Mouse (Mus musculus) small intestine, adult 2 months (tissue): Measurements from ENCODE around the gene 6030408B16Rik. TPM values are rescaled to one million over a fixed set of nuclear protein-coding genes. Genes with fewer than 3 reads are reported as not detected.

Source experiments
- H3K27ac ChIP-seq: fragments of 200-500 bp; 2 replicates; pipeline ENCODE4 v1.5.1; 2012; ENCODE audit warnings: low read depth, low read length, control low read depth, inconsistent platforms; ENCODE audit not compliant: insufficient read depth
- H3K27me3 ChIP-seq: fragments of 200-500 bp; 2 replicates; pipeline ENCODE4 v1.6.1; 2012; ENCODE audit warnings: mild to moderate bottlenecking, moderate library complexity, low read length, inconsistent platforms; ENCODE audit not compliant: control insufficient read depth, insufficient read depth
- H3K36me3 ChIP-seq: fragments of 200-500 bp; 2 replicates; pipeline ENCODE4 v1.6.1; 2012; ENCODE audit warnings: mild to moderate bottlenecking, low read length, control low read depth, inconsistent platforms; ENCODE audit not compliant: control insufficient read depth, insufficient read depth
- H3K4me1 ChIP-seq: fragments of 200-500 bp; 2 replicates; pipeline ENCODE4 v1.6.1; 2012; ENCODE audit warnings: low read length, inconsistent platforms, mixed read lengths; ENCODE audit not compliant: control insufficient read depth, insufficient read depth, insufficient read length
- H3K4me3 ChIP-seq: fragments of 200-500 bp; 2 replicates; pipeline ENCODE4 v1.5.1; 2012; ENCODE audit warnings: low read depth, mild to moderate bottlenecking, control low read depth, inconsistent platforms, low read length, moderate library complexity
- CTCF ChIP-seq: fragments of 200-500 bp; IDR thresholded peaks from 2 replicates; pipeline ENCODE4 v1.5.1; 2012; ENCODE audit warnings: low read depth, mild to moderate bottlenecking, control low read depth, inconsistent platforms, low read length, moderate library complexity, mixed read lengths; ENCODE audit not compliant: insufficient replicate concordance, insufficient read length; ENCODE audit errors: extremely low read depth
- POLR2A ChIP-seq: fragments of 200-500 bp; IDR thresholded peaks from 2 replicates; pipeline ENCODE4 v1.6.1; 2012; ENCODE audit warnings: low read depth, mild to moderate bottlenecking, control low read depth, inconsistent platforms, low read length, moderate library complexity
- WGBS: fragments of 180-500 bp; shearing (Covaris S2); methylation state at CpG from one replicate; pipeline ENCODE4 v1.1.7; 2018; 5-methylcytosine and 5-hydroxymethylcytosine counted together
- polyA plus RNA-seq: library from polyadenylated mRNA; depleted of rRNA; stranded (reverse); fragments of >200 nt; gene quantifications from 2 replicates; pipeline ENCODE4 v1.2.3, GENCODE M21; 2012

The 6030408B16Rik gene
- polyA plus RNA-seq, 1 experiment = 0.14 TPM

- 67% methylated on average over 13 of the region's 13 CpGs for WGBS
- Histone ChIP-seq H3K27ac (no peak overlapping the region), H3K27me3 (no peaks in the 10 kb centered on the region), H3K36me3 (no peaks in the 10 kb centered on the region), H3K4me3 (no peak overlapping the region), H3K4me1 (no peaks in the 10 kb centered on the region)
- TF ChIP-seq CTCF (no peak), POLR2A (no peak)
Measured at GRCm38 (mm10) chr15:101308440-101309348, 15.7 kb downstream of the 6030408B16Rik start.

- Histone ChIP-seq H3K27me3 (no peaks in the 10 kb centered on the region), H3K4me1 (no peaks in the 10 kb centered on the region), H3K27ac (no peak overlapping the region), H3K36me3 (no peaks in the 10 kb centered on the region), H3K4me3 (no peak overlapping the region)
- TF ChIP-seq CTCF = no peak
- no peak for TF ChIP-seq POLR2A
- WGBS = 42% methylated on average over 5 of the region's 5 CpGs
Measured at GRCm38 (mm10) chr15:101309493-101309892, 16.5 kb downstream of the 6030408B16Rik start.

GRCm38 (mm10) chr15:101311087-101311770, 18.2 kb downstream of the 6030408B16Rik start:
- Histone ChIP-seq H3K27me3 (no peaks in the 10 kb centered on the region), H3K36me3 (no peaks in the 10 kb centered on the region), H3K4me3 (no peak overlapping the region), H3K4me1 (peaks cover 2% of the 10 kb centered on the region; the same call in 1 of the 2 replicates), H3K27ac (no peak overlapping the region)
- 56% methylated on average over 13 of the region's 15 CpGs for WGBS
- TF ChIP-seq POLR2A (no peak), CTCF (no peak)

- 64% methylated on average over 6 of the region's 6 CpGs for WGBS
- Histone ChIP-seq H3K4me1 (peaks cover 2% of the 10 kb centered on the region; the same call in 1 of the 2 replicates), H3K27ac (no peak overlapping the region), H3K4me3 (no peak overlapping the region), H3K36me3 (no peaks in the 10 kb centered on the region), H3K27me3 (no peaks in the 10 kb centered on the region)
- no peak for TF ChIP-seq CTCF
- TF ChIP-seq POLR2A = no peak
Measured at GRCm38 (mm10) chr15:101312006-101312405, 19.0 kb downstream of the 6030408B16Rik start.

GRCm38 (mm10) chr15:101315378-101315777, 22.4 kb downstream of the 6030408B16Rik start:
- Histone ChIP-seq H3K4me1 (peaks cover 3% of the 10 kb centered on the region; the same call in 1 of the 2 replicates), H3K27ac (no peak overlapping the region), H3K4me3 (no peak overlapping the region), H3K27me3 (no peaks in the 10 kb centered on the region), H3K36me3 (no peaks in the 10 kb centered on the region)
- TF ChIP-seq CTCF (no peak), POLR2A (no peak)
- 84% methylated on average over 4 of the region's 4 CpGs for WGBS

GRCm38 (mm10) chr15:101315832-101316231, 22.8 kb downstream of the 6030408B16Rik start:
- WGBS = under 1% methylated on average over 11 of the region's 11 CpGs
- no peaks in the 10 kb centered on the region for H3K27me3 ChIP-seq
- TF ChIP-seq CTCF (peak; percentile 79), POLR2A (no peak)
- no peak overlapping the region for H3K27ac ChIP-seq
- peak overlapping the region; percentile 53 for H3K4me3 ChIP-seq
- H3K4me1 ChIP-seq = peaks cover 6% of the 10 kb centered on the region; the same call in 1 of the 2 replicates
- no peaks in the 10 kb centered on the region for H3K36me3 ChIP-seq
